Mouse (Mus musculus): Measurements from ENCODE around the gene Klk9.
A peak's percentile ranks its signal among the peaks of the same experiment; 100 is the strongest.

Gene Klk9

GRCm38 (mm10) chr7:43796355-43796754, 4.7 kb downstream of the Klk9 start:
- no peak for DNase-seq (ENCODE audit: low read depth, low spot score)

- DNase-seq (ENCODE audit: low read depth, low spot score) = no peak
Measured at GRCm38 (mm10) chr7:43797333-43797769, 5.7 kb downstream of the Klk9 start, which contains the start of gene Klk8. Klk8 (plus strand) TSS chr7:43797577.

GRCm38 (mm10) chr7:43797844-43798462, 6.3 kb downstream of the Klk9 start:
- DNase-seq (ENCODE audit: low read depth, low spot score) = peak; percentile 16

- no peak for DNase-seq (ENCODE audit: low read depth, low spot score)
Measured at GRCm38 (mm10) chr7:43799876-43800275, 8.2 kb downstream of the Klk9 start.

- DNase-seq (ENCODE audit: low read depth, low spot score) = no peak
Measured at GRCm38 (mm10) chr7:43810994-43811393, 19.3 kb downstream of the Klk9 start, which contains the start of gene Klk7. Klk7 (plus strand) TSS chr7:43811294.

- no peak for DNase-seq (ENCODE audit: low read depth, low spot score)
Measured at GRCm38 (mm10) chr7:43815211-43815610, 23.5 kb downstream of the Klk9 start.

GRCm38 (mm10) chr7:43816746-43817145, 25.1 kb downstream of the Klk9 start:
- DNase-seq (ENCODE audit: low read depth, low spot score) = no peak

- no peak for DNase-seq (ENCODE audit: low read depth, low spot score)
Measured at GRCm38 (mm10) chr7:43821581-43821980, 29.9 kb downstream of the Klk9 start.

GRCm38 (mm10) chr7:43824199-43824598, 32.5 kb downstream of the Klk9 start, which contains the start of gene Klk6:
Klk6 (plus strand) TSS chr7:43824499.
- DNase-seq (ENCODE audit: low read depth, low spot score) = peak; percentile 43

GRCm38 (mm10) chr7:43826056-43826455, 34.4 kb downstream of the Klk9 start:
- DNase-seq (ENCODE audit: low read depth, low spot score) = no peak

- DNase-seq (ENCODE audit: low read depth, low spot score) = no peak
Measured at GRCm38 (mm10) chr7:43827706-43828105, 36.0 kb downstream of the Klk9 start.

- no peak for DNase-seq (ENCODE audit: low read depth, low spot score)
Measured at GRCm38 (mm10) chr7:43829006-43829405, 37.3 kb downstream of the Klk9 start.

- no peak for DNase-seq (ENCODE audit: low read depth, low spot score)
Measured at GRCm38 (mm10) chr7:43841701-43842100, 50.0 kb downstream of the Klk9 start, which contains the start of gene Klk5. Klk5 (plus strand) TSS chr7:43841971.

- no peak for DNase-seq (ENCODE audit: low read depth, low spot score)
Measured at GRCm38 (mm10) chr7:43843801-43844200, 52.1 kb downstream of the Klk9 start.
